Mouse (Mus musculus) C2C12 (cell line): Measurements from ENCODE around the gene Mrps34. TPM values are rescaled to one million over a fixed set of nuclear protein-coding genes. Genes with fewer than 3 reads are reported as not detected.

Experiments
- H3K27me3 ChIP-seq: one replicate; pipeline ENCODE4 v1.6.1; 2011; ENCODE audit not compliant: control insufficient read depth, insufficient read depth, insufficient read length
- H3K36me3 ChIP-seq: one replicate; pipeline ENCODE4 v1.6.1; 2011; ENCODE audit not compliant: control insufficient read depth, insufficient read depth
- H3K4me3 ChIP-seq: one replicate; pipeline ENCODE4 v1.5.1; 2011; ENCODE audit warnings: mild to moderate bottlenecking, control low read depth; ENCODE audit not compliant: poor library complexity, insufficient read depth, severe bottlenecking
- H3K79me2 ChIP-seq: one replicate; pipeline ENCODE4 v1.6.1; 2011; ENCODE audit not compliant: control insufficient read depth, insufficient read depth
- H3K79me3 ChIP-seq: one replicate; pipeline ENCODE4 v1.6.1; 2011; ENCODE audit warnings: low read depth, control low read depth
- H3ac ChIP-seq: one replicate; pipeline ENCODE3; 2011; ENCODE audit warnings: low read depth; ENCODE audit not compliant: control insufficient read depth, insufficient read length
- CEBPB ChIP-seq: IDR thresholded peaks from one replicate; pipeline ENCODE4 v1.6.1; 2011; ENCODE audit warnings: low read depth, mild to moderate bottlenecking, control low read depth, moderate library complexity
- CTCF ChIP-seq: IDR thresholded peaks from one replicate; pipeline ENCODE4 v1.5.1; 2011; ENCODE audit not compliant: control insufficient read depth, insufficient read depth, insufficient read length
- FOSL1 ChIP-seq: IDR thresholded peaks from one replicate; pipeline ENCODE4 v1.8.0; 2011; ENCODE audit warnings: mild to moderate bottlenecking, low read length; ENCODE audit not compliant: poor library complexity, insufficient read depth, severe bottlenecking
- MAX ChIP-seq: IDR thresholded peaks from one replicate; pipeline ENCODE4 v1.6.1; 2011; ENCODE audit warnings: mild to moderate bottlenecking, control low read depth
- MYOD1 ChIP-seq: IDR thresholded peaks from one replicate; pipeline ENCODE4 v1.6.1; 2011; ENCODE audit warnings: low read depth; ENCODE audit not compliant: control insufficient read depth, insufficient read length
- MYOG ChIP-seq: IDR thresholded peaks from one replicate; pipeline ENCODE4 v1.6.1; 2011; ENCODE audit not compliant: control insufficient read depth, insufficient read length; ENCODE audit errors: extremely low read depth
- USF1 ChIP-seq: IDR thresholded peaks from one replicate; pipeline ENCODE4 v1.6.1; 2011; ENCODE audit warnings: low read depth, mild to moderate bottlenecking, control low read depth, moderate library complexity
- polyA plus RNA-seq: library from polyadenylated mRNA; unstranded; fragments of >200 nt; fragmentation: generic; extraction: Trizol; gene quantifications from one replicate; pipeline ENCODE4 v1.2.1, GENCODE M21; 2012; ENCODE audit warnings: missing spikeins

Gene Mrps34
- polyA plus RNA-seq, 1 experiment = 107 TPM

DNA sequence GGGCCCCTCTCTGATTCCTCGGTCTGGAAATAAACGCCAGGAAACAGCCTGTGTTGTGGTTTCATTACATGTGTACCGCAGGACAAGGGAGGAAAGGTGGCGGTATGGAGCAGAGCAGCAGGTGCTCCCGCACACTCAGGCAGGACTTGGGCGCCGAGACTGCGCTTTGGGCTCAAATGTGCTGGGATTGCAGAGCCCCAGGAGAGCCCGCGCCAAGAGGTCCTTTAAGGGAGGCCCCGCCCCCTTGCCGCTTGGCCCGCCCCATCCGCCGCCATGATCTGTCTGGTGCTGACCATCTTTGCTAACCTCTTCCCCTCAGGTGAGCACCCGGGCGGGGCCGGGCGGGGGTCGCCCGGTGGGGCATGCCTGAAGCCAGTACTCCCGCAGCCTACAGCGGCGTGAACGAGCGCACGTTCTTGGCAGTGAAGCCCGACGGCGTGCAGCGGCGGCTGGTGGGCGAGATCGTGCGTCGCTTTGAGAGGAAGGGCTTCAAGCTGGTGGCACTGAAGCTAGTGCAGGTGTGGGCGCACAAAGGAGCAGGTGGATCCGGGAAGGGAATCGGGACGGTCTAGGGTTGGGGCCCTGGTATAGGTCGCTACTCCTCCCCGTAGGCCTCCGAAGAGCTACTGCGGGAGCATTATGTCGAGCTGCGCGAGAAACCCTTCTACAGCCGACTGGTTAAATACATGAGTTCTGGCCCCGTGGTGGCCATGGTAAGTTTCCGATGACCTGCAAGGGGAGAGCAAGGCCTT is 1.5 kb downstream of the Mrps34 start, which contains the start of gene Nme3:
Gene Nme3 (plus strand): TSS at position 260 of the 752 bp plus-strand sequence.
- TF ChIP-seq MYOD1 (peak; percentile 1), MAX (no peak)
- peak within 1 kb of the TSS; percentile 89 for H3K4me3 ChIP-seq
- peaks cover 55% of the 10 kb centered on the region for H3K36me3 ChIP-seq
- peak within 1 kb of the TSS; percentile 94 for H3ac ChIP-seq
- no peaks in the 10 kb centered on the region for H3K27me3 ChIP-seq
- H3K79me3 ChIP-seq = peaks cover 12% of the 10 kb centered on the region
- peaks cover 46% of the 10 kb centered on the region for H3K79me2 ChIP-seq

DNA sequence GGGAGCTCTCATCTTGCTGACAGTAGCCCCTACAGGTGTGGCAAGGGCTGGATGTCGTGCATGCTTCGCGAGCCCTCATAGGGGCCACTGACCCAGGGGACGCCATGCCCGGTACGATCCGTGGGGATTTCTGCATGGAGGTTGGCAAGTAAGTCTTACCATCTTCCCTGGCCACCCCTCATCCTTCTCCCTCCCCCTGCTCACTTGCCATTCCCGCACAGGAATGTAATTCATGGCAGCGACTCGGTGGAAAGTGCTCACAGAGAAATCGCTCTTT is 2.0 kb downstream of the Mrps34 start:
- Histone ChIP-seq H3K27me3 (no peaks in the 10 kb centered on the region), H3K79me2 (peaks cover 46% of the 10 kb centered on the region), H3K4me3 (peak overlapping the region; percentile 89), H3ac (peak overlapping the region; percentile 60), H3K79me3 (peaks cover 12% of the 10 kb centered on the region), H3K36me3 (peaks cover 58% of the 10 kb centered on the region)
- no peak for TF ChIP-seq USF1
- TF ChIP-seq MAX = no peak
- TF ChIP-seq CTCF = no peak
- TF ChIP-seq MYOG = no peak
- no peak for TF ChIP-seq CEBPB
- no peak for TF ChIP-seq FOSL1
- no peak for TF ChIP-seq MYOD1

DNA sequence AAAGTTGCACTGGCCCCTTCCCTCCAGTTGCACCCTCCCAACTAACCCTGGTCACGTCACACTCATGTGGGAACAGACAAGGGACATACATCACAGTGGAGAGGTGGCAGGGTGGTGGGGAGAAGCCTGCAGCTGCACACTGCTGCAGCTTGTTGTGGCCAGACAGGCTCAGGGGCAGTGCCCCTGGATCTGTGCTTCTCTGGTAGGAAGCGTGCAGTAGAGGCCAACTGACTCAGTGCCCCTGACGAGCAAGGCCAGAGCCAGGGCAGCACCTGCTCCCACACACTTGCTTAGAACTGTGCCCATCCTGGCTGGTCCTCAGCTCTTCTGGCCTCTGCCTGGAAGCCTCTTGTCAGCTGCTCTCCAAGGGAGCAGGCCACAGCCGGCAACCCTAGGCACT is 2.7 kb downstream of the Mrps34 start:
- Histone ChIP-seq H3K4me3 (no peak overlapping the region), H3K27me3 (no peaks in the 10 kb centered on the region), H3ac (no peak overlapping the region), H3K79me2 (peaks cover 41% of the 10 kb centered on the region), H3K79me3 (peaks cover 12% of the 10 kb centered on the region), H3K36me3 (peaks cover 59% of the 10 kb centered on the region)
- TF ChIP-seq MAX = no peak
- no peak for TF ChIP-seq CEBPB
- no peak for TF ChIP-seq USF1
- TF ChIP-seq MYOD1 = no peak
- no peak for TF ChIP-seq MYOG
- TF ChIP-seq CTCF = no peak
- TF ChIP-seq FOSL1 = no peak

DNA sequence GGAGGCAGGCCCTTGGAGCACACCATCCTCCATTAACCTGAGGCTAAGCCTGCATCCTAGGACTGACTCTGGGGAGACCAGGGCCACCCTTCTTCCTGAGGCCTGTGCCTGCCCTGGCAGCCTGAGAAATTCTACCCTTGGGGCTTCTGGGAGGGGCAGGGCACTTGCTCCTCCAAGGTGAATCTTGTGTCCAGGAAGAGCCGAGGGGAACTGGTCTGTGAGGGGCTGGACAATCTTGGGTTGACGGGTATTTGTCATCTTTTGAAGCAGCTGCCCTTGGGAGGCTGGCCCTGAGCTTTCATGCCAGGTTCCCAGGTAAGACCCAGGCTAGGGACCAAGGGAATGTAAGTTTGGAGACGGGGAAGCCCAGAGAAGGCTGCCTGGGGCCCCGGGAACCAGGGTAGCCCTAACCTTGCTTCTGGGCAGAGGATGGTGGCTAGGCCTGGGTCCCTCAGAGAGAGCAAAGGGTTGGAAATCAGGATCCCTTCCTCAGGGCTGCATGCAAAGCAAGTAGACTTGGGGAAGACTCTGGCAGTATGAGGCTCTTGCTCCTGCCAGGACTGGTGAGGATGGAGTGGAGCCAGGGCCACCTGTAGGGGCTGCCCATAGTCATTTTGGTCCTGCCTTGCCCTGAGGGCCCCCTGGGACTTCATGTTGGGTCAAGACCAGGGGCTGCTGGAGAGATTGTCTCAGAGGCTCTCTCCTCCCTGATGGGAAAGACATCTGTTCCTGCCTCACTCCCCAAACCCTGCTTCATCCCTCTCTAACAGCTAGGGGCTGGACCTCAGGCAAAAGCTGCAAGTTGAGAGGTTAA is 3.3 kb downstream of the Mrps34 start:
- H3K79me2 ChIP-seq = peaks cover 35% of the 10 kb centered on the region
- TF ChIP-seq MYOG (no peak), MYOD1 (no peak), USF1 (no peak), MAX (no peak), CEBPB (no peak)
- no peaks in the 10 kb centered on the region for H3K27me3 ChIP-seq
- peaks cover 12% of the 10 kb centered on the region for H3K79me3 ChIP-seq
- peaks cover 57% of the 10 kb centered on the region for H3K36me3 ChIP-seq
- H3K4me3 ChIP-seq = no peak overlapping the region
- H3ac ChIP-seq = no peak overlapping the region

DNA sequence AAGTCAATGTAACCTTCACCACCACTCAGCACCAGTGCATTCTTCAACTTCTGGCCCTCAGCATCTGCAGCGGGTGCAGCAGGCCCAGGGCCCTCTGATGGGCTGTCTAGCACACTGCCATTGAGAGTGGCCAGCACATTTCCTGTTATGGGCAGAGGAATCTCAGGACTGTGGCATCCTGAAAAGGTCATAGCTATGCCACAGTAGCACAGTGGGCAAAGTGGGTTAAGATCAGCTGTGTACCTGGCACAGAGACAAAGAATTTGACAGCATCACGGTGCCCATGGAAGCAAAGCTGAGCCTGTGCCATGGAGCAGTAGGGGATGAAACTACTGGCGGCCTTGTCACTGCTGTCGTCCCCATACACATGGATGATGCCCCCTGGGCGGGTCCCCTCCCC is 4.2 kb downstream of the Mrps34 start:
- Histone ChIP-seq H3K27me3 (no peaks in the 10 kb centered on the region), H3K4me3 (no peak overlapping the region), H3K36me3 (peaks cover 60% of the 10 kb centered on the region), H3K79me3 (peaks cover 5% of the 10 kb centered on the region), H3ac (no peak overlapping the region), H3K79me2 (peaks cover 26% of the 10 kb centered on the region)
- no peak for TF ChIP-seq USF1
- no peak for TF ChIP-seq MYOG
- no peak for TF ChIP-seq MAX
- TF ChIP-seq CEBPB = no peak
- no peak for TF ChIP-seq CTCF
- no peak for TF ChIP-seq FOSL1
- no peak for TF ChIP-seq MYOD1

DNA sequence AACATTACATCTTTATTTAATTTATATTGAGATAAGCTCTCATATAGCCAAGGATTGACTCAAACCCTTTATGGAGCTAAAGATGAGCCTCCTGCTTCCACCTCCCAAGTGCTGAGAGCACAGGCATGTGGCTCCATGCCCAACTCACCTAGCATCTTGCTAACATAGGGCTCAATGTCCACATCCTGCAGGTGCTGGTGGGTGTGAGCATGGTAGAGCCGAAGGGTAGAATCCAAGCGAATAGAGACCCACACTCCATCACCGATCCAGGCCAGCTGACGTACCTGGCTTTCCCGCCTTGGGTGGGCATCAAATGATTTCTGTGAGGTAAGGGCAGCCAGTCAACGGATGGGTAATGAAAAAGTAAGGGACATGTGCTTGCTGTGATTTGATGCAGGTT is 5.1 kb downstream of the Mrps34 start:
- Histone ChIP-seq H3K27me3 (no peaks in the 10 kb centered on the region), H3K79me2 (peaks cover 17% of the 10 kb centered on the region), H3K36me3 (peaks cover 66% of the 10 kb centered on the region), H3K79me3 (peaks cover 4% of the 10 kb centered on the region), H3ac (no peak overlapping the region), H3K4me3 (no peak overlapping the region)
- no peak for TF ChIP-seq USF1
- TF ChIP-seq CEBPB = no peak
- no peak for TF ChIP-seq MYOG
- TF ChIP-seq MYOD1 = no peak
- no peak for TF ChIP-seq MAX
